Mouse (Mus musculus): ENCODE data around the gene Chst8. TPM values are rescaled to one million over a fixed set of nuclear protein-coding genes. Genes with fewer than 3 reads are reported as not detected.

Gene Chst8
- total RNA-seq, 4 experiments from 2014 or later = 7.1 to 29.9 (median 13.8) TPM

GRCm38 (mm10) chr7:34749753-34750152 lies 62.8 kb downstream of the Chst8 start:
- DNase-seq = no peak

- DNase-seq = no peak
These were observed 64.0 kb downstream of the Chst8 start for GRCm38 (mm10) chr7:34748501-34748900.

DNA sequence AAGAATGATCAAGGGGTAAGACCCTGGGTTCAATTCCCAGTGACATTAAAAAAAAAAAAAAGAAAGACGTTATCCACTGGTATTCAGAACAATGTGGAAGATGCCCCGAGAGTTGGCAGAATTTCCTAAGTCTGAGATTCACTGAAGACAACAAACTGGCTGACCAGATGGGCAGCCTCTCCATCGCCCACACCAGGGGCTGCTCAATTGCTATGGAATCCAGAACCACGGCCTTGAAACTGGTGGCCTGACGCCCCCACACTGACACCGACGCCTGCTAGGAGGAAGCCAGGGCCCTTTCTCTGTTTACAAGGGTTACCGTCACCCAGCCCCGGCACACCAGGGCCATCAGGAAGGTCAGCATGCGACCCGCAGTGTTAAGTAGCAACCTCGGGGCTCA lies 64.8 kb downstream of the Chst8 start:
- no peak for DNase-seq

DNA sequence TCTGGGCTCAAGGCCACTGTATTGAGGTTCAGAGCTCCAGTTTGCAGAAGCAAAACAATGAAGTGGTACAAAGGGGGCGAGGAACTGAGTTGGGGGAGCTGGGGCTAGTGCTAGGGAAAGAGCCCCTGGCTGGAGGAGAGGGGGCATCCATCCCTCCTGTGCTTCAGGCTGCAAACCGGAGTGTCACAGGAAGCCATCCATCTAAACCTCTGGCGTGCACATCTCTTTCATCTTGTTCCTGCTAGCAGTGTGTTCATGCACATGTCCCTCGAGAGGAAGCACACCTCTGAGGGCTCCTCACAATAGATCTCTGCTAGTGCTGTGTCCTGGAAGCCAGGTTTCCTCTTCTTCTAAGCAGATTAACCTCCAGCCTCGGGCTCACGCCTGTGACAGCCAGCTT lies 65.9 kb downstream of the Chst8 start:
- peak; percentile 28 for DNase-seq

DNA sequence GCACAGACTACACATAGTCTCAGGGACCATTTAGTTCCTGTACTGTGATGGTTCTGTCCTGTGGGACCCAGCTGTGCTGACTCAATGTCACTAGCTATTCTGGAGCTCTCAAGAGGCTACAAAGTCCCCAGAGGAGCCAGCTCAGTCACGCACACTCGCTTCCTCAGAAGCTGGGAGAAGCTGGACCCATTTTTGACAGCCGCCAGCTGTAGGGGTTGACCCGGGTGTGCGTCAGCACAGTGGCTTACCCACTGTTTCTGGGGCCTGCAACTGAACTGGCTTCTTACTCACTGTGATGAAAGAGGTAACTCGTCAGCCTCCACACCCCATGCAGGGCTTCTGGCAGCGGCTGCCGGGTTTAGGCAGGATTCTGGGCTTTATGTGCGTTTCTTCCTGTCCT lies 66.3 kb downstream of the Chst8 start:
- peak; percentile 67 for DNase-seq

DNA sequence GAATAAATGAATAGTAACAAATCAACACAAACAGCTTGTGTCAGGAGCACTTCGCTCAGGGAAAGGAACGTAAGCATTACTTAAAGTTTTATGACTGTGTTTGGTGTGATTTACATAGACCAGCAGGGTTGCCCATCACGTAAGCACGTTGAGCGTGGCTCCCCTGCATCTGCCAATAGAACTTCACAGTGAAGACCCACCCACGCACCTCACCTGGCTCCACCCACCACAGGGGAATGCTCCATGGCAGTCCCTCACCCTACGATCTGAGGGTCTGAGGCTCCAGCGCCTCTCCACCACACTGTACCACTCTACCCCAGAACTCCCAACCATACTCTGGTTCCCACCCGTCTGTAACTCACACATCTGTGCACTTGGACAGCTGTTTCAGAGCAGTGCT lies 67.1 kb downstream of the Chst8 start:
- no peak for DNase-seq

- DNase-seq = no peak
These were observed 67.5 kb downstream of the Chst8 start for GRCm38 (mm10) chr7:34744994-34745393.

- DNase-seq = no peak
These were observed 69.0 kb downstream of the Chst8 start for GRCm38 (mm10) chr7:34743411-34744085.

DNA sequence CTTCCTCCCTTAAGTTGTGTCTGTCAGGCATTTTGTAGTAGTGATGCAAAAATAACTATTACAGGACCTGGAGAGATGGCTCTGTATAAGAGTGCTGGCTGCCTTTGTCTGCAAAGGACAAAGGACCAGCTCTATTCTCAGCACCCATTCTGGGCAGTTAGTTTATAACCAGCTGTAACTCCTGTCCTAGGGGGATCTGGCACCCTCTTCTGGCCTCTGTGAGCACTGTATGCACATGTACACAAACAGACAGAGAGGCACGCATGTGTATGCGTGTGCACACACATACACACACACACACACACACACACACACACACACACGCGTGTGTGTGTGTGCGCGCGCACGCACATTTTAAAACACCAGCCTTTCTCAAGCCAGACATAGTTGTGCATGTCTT lies 73.1 kb downstream of the Chst8 start:
- no peak for DNase-seq

DNA sequence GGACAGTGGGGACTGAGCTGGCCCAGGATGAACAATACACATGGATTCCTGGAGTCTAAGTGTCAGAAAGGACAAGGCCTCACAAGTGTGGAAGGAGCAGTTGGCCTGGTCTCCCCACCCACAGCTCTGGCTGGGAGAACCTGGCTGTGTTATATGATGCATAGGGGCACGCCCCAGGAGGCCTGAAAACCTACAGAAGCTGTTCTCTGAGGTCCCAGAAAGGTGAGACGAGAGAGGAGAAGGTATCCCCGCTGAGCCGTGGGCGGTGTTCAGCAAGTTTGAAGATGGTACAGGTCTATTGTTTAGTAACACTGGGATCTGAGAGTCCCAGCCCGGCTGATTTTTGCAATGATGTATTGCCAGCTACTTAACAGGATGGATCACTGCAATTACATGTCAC lies 75.3 kb downstream of the Chst8 start:
- no peak for DNase-seq

GRCm38 (mm10) chr7:34734348-34734747 lies 78.2 kb downstream of the Chst8 start:
- DNase-seq = no peak

DNA sequence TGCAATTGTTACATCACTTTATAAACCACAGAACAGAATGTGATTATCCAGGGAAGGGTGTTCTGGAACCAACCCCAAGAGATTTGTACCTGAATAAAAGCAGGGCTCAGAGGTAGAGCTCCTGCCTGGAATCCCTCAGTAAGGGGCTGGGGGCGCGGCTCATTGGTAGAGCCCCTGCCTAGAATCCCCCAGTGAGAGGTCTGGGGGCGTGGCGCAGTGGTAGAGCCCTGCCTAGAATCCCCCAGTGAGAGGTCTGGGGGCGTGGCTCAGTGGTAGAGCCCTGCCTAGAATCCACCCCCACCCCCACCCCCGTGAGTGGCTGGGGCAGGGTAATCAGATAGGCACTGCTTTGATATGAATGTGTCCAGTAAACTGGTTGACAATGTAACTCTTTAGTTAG lies 83.6 kb downstream of the Chst8 start:
- no peak for DNase-seq

GRCm38 (mm10) chr7:34725206-34725605 lies 87.3 kb downstream of the Chst8 start:
- no peak for DNase-seq

- DNase-seq = no peak
These were observed 89.8 kb downstream of the Chst8 start for GRCm38 (mm10) chr7:34722551-34723230.

DNA sequence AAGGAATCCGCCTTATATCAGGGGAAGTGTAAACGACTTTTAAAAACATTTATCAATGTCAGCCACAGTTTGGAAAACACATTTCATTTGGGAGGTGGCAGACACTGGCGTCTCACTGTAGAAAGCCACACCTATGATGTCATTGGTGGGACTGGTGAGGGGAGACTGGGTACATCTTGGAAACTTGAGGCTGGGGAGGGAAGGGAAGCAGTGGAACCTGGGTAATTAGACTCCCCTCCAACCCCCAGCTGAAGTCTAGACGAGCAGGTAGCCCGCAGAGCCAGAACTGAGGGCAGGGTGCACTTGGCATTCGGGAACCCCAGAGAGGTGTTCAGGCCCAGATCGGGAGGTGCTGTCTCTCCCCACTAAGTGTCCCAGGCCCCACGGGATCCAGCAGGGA lies 90.4 kb downstream of the Chst8 start:
- DNase-seq = no peak

GRCm38 (mm10) chr7:34721650-34722048 lies 90.9 kb downstream of the Chst8 start:
- no peak for DNase-seq

- no peak for DNase-seq
These were observed 91.4 kb downstream of the Chst8 start for GRCm38 (mm10) chr7:34720882-34721649.

GRCm38 (mm10) chr7:34719599-34719998 lies 92.9 kb downstream of the Chst8 start:
- DNase-seq = peak; percentile 17

- DNase-seq = peak; percentile 9
These were observed 93.9 kb downstream of the Chst8 start for GRCm38 (mm10) chr7:34718651-34719050.

DNA sequence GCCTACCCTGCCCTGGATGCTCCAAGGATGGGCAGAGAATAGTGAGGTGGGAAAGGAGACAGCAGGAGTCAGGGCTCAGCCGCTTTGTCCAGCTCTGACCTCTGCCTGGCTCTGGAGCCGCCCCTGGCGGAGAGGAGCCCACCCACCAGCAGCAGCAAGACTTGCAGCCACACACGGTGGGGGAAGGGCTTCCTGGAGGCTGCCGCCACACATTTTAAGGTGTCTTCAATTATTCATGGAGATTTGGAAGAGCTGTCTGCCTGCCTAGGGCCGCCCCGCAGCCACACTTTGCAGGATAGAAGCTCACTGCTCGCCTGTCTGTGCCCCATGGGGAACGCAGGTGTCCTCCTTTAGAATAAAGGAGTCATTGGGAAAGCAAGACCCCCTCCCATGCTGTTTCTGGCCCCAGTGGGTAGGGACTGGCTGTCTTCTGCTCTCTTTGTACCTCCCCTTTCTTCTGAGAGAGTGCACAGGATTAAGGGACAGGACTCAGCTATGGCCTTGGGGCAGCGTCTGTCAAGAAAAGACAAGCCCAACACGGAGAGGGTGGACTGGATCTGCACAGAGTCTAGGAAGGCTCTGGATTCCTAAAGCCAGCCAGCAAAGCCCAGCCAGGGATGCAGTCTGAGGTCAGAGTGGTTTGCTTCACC lies 95.2 kb downstream of the Chst8 start:
- no peak for DNase-seq

GRCm38 (mm10) chr7:34714848-34715460 lies 97.6 kb downstream of the Chst8 start:
- DNase-seq = no peak

DNA sequence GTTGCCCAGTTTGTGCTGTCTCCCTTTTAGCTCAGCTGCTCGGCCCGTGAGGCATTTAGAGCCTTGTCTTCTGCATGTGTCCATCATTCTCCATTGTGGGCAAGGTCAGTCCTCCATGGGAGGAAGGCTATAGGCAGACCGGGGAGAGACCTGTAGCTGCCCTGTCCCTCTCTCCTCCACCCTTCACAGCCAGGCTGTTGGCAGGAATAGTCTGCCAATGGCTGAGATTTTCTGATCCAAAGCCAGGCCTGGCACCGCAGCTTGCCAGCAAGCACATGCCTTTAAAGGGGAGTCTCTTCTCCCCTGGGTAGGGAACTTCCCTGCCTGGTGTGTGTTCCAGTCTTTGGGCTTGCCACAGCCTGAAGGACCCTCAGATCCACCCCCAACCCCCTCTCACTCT lies 103.4 kb downstream of the Chst8 start:
- DNase-seq = no peak

DNA sequence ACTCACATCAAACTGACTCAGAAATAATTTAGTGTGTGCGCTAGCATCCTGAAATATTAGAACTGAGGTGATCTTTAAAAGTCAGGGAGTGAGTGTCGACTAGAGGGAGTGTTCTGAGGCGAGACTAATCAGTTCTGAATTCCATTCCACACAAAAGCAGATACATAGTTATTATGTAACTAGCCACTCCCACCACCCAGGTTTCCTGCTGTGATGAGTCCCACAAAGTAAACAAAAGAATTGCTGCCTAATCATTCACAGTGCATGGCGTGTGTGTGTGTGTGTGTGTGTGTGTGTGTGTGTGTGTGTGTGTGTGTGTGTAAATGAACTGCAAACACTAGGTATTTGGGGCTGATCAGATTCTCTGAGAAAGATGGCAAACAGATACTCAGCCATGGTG lies 108.1 kb downstream of the Chst8 start:
- no peak for DNase-seq

All from adrenal gland, adult 8-10 months (tissue).